Mouse (Mus musculus) frontal cortex, postnatal 25 days (tissue): ENCODE measurements at regions not wholly inside any gene's neighbourhood (a gene's known extent, or its start where the extent isn't known, plus 50 kb on each side); places are given as distances from the start of the nearest gene placed in this dataset.

Experiments used
- DNase-seq, 2 experiments: peaks; one replicate each; pipeline ENCODE4 v3.0.0; 2022; ENCODE audit warnings: low spot score in 2 of 2

DNA sequence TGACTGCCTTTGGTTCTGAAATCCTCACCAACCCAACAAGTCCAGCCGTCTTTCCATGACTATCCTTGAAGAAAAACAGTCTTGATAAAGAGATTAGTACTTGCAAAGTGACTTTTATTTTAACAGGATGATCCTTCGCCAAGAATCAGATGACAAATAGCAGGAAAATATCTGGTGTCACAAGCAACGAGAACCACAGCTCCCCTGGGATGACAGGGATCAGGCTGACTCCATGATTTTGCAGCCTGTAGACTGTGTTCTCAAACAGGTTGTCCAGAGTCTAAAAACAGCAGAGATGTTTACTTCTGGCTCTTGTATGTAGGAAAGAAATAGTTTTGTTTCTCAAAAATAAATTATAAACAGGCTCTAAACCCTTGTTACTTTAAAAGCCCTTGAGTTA is 63.3 kb downstream of the Tmem18 start:
- DNase-seq = no peak

DNA sequence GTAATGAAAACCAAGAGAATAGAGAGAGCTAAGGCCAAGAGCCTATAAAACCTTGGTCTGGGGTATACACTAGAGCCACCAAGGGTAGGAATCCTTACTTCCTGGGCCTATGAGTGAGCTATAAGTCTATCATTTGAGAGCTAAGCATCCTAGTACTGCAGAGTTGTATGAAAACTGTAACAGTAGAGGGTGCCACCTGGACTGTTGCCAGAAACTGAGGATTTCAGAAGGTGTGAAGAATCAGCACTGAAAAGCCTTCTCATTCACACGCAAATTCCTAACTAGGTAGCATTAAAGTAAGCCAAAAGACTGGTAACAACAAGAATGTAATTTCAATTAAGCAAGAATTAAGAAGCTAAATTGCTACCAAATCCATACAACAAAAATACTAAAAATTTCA is 67.3 kb downstream of the Tmem18 start:
- peak in 1 of 2 experiments; percentile 11 for DNase-seq

DNA sequence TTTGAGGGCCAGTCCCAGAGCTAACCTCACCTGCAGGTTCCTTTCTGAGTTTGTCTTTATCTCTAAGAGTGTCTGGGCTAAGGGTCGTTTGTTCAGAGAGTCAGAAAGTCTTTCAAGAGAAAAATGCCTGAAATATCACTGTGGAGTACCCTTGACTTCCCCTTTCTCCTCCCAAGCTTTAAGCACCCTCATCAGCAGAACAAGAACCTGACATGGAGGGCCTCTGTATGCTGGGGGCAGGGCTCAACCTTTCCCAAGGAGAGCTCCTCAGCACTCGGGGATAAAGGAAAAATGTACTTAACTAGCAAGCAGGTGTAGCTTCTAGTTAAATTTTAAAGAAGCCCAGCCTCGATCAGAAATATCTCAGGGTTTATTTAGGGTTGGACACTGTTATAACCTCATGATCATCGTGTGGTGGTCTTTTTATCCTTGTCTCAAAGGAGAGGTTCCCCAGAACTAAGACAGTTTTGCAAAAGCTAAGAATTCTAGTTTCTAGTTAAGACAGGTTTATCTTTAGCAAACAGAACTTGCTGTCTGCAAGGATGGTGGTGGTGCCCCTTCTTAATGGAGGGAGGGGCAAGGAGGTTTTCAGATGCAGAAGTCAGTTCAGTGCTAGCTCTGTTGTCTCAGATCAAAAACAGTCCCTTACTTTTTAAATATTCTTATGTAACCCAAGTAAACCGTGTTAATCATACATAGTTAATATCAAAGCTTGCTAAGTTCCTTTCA is 70.3 kb downstream of the Tmem18 start:
- no peak for DNase-seq

DNA sequence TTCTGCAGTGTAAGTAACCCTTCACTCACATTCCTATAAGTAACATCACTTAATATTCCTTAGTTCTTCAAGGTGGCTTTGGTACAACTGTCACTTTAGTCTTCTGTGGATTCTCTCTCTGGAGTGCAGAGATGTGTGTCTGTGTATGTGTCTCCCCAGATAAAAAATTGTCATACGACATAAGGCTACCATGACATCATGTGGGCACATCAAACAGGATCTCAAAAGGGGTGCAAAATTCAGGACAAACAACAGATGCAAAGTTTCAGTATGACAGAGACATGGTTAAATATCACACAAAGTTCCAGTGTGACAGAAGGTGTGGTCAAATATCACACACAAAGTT is 70.8 kb downstream of the Tmem18 start:
- DNase-seq = no peak

DNA sequence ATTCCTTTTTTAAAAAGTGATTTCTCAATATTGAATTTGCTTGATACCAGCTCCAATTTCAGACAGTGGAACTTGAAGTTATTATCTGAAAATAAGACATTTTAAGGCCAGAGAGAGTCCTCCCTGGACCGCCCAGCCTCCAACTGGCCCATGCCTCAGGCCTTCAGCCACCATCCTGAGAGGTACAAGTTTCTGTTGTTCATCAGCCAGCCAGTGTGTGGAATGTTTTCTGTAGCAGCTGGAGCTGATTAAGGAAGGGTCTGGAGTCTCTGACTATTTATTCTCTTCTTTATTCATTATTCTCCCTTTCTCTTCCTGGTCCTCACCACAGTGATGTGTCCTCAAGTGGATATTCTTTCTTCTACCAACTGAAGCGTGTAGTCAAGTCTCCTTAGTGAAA is 94.6 kb downstream of the Tmem18 start:
- DNase-seq = no peak

DNA sequence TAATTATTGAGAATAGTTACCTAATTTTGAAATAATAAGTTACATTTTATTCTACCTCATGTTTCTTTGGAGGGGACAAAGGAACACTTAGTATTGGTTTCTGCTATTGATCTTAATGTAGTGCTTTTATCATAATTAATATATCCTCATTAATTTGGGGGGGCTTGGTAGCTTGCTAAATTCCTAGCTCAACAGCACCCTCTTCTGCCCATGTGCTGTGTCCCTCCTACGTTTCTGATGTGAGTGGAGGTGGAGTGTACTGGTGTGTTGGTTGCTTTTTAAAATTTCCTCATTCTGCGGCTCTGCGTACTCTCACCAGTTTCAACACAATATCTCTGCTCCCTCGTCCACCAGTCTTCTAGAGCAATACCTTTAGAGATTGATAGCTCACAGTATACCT is 105.8 kb downstream of the Tmem18 start:
- DNase-seq = no peak

DNA sequence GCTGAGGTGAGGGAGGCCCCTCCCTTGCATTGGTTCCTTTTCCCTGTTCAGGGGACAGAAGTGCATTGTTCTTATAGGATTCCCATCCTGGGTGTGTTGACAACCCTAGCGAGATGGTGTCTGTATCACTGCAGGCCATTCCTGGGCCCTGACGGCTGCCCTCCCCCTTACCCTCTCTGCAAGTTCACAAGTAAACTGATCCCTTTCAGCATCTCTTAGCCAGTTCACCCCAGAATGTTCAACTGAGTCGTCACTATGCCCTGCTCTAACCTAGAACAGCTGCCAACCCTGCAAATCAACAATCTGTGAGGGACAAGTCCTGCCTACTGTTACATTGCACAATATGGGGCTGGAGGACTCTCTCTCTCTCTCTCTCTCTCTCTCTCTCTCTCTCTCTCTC is 109.3 kb downstream of the Tmem18 start:
- no peak for DNase-seq

DNA sequence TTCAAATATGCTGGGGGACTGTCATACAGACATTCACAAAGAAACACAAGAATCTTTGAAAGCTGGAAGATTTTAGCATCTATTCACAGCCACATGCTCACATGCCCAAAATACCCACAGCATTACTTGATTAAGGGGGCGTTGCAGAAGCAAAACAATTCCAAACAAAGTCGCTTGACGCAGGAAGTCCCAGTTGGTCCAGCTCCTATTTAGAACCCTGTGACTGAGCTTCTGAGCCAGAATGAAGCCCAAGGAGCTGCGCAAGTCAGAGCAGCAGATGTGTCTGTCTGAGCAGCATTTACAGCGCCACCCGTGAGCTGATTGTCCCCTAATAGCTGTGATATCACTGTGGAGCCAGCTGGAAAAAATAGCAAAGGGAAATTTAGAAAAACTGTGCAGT is 114.0 kb downstream of the Tmem18 start:
- peak; percentile 14 to 19 for DNase-seq

DNA sequence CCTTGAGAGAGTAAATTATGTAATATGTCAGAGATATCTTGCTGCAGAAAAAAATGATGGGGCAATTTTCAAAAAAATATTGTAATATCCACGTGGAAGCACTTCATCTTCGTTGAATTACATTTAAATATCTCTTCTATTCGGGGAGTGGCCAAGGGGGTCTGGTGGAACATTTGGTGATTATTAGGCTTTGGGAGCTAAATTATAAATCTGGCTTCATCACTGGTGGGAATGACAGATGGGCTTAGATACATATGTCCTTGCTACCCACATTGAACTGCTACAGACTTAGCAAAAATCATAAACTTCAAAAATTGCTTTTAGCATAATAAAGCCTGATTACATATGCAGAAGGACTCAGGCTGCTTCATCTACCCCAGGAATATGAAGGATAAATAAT is 119.5 kb downstream of the Tmem18 start:
- DNase-seq = no peak

DNA sequence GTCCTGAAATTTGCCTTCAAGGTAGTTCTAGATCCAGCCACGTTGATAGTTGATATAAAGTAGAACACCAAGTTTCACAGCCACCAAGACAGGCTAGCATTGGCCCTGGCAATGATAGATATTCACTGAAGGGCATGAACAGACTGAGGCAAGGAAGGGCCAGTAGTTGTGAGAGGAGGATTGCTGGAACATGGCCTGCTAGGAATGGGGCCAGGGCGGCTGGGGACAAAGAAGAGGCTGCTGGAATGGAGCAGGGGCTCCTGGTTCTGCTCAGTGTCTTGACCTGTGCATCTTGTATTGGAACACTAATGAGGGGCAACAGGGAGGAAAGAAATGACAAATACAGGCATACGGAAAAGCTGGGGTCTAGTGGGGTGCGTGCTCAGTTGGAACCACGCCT is 123.0 kb downstream of the Tmem18 start:
- DNase-seq = no peak

DNA sequence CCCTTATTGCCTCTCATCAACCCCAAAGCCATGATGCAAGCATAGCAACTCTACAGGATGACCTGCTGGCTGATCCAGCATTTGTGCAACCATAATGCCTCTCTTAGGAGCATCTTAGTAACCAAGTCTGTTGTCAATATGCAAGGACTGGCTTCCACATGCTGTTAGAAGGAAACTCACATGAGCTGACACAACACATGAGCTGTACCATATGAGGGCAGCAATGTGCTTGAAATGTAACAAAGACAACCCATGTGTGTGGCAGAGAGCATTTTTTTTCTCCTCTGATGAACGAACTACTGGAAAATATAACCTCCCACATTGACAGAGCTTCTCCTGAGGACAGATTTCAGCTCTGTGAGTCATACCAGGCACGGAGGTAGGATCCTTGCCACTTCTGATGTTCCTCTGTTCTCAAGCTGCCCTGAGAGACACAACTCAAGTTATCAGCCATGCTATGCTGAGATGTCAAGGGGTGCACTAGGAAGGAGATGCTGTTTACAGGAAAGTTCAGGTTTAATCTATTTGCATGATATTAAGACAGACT is 124.5 kb downstream of the Tmem18 start:
- no peak for DNase-seq

DNA sequence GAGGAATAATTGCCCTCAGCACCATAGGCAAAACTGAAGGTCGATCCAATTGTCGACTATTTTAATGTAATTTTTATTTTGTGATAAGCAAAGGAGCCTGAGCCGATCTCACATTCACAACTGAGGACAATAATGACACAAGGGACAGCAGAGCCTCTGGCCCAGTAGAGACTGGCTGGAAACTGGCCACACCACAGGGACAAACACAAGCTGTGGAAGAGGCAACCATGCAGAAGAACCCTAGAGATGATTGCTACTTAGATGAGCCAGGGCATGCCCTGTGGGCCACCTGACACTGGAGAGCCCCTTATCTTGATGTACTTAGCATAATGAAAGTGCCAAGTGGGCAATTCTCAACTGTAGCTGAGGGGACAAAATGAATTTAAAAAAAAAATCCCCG is 126.3 kb downstream of the Tmem18 start:
- DNase-seq = no peak

DNA sequence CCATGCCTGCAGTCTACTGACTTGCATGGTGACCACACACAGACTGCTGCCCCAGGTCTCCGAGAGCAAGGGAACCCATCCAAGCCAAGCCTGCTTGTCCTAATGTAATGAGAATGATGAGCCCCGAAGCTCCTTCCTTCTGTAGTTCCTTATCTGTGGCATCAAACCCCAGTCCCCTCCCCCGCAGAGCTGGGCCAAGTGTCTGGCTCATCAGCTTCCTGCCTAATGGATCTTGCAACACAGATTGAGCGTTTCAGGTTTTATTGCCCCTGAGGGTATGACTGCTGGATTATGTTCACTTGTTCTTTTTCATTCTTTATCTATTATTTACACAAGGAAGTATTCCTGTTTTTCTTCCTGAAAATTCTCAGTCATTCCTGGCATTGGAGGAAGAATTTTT is 142.5 kb downstream of the Tmem18 start:
- DNase-seq = no peak

DNA sequence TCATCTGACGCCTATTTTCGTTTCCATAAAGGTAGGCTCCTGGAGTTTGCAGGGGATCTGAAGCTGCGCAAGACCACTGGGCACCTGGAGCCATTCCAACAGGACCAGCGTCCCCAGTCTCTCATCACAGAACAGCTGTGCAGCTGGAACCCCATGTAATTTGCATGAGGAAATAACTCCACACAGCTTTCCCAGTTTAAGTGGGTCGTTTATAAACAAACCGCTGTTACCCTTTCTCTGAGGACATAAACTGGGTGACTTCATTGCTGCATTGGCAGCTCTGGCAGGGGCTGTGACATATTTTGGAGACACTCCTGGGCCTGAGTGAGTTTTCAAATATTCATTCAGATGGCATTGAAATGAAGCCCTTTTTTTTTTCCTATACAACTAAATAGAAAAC is 145.2 kb downstream of the Tmem18 start:
- DNase-seq = no peak

DNA sequence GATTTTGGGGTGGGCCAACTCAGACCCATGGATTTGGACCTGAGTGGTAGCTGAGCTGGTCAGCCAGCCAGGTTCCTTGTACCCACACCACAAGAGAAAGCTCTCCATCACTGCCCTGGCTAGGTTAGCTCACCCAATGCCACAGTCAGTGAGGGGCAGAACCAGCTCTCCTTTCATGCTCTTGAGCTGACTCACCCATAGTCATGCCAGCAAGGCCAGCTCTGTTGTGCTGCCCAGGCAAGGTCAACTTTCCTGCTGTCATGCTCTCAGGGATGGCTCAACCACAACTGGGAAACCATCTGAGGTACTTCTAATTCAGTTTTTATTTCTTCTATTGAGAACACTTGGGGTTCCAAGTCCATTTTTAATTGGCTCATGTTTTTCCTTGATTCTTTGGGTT is 116.5 kb upstream of the Alkal2 start:
- no peak for DNase-seq

DNA sequence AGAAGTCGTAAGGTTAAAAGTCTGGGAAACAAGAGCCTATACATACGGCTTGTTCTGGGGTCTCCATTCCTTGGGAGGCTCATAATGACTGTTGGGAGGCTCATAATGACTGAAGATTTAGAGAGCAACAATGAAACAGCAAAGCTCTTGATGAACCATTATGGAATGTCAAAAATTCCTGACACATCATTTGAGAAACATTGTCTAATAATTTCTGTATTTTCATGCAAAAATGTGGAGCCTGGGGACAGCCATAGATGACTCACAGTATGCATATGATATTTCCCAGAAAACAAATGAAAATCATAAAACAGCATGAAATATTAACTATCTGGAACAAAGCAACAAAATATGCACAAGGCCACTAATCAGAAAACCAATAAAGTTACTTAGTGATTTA is 90.8 kb upstream of the Alkal2 start:
- no peak for DNase-seq

DNA sequence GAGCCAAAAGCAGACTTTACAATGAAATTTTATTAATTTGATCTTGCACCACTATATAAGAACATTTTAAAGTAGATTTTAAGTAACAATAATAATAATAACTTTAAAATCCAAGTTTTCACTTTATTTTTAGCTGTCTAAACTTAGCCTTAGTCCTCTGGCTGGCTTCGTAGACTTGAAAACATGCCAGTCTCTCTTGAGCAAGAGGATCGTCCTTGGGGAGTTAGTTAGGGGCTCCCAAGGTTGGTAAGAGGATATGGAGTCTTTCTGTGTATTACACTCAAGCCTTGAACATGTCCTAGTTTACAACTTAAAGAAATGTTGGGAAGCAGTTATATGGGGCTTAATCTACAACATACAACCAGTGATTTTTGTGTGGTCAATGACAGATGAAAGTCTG is 68.0 kb upstream of the Alkal2 start:
- no peak for DNase-seq

DNA sequence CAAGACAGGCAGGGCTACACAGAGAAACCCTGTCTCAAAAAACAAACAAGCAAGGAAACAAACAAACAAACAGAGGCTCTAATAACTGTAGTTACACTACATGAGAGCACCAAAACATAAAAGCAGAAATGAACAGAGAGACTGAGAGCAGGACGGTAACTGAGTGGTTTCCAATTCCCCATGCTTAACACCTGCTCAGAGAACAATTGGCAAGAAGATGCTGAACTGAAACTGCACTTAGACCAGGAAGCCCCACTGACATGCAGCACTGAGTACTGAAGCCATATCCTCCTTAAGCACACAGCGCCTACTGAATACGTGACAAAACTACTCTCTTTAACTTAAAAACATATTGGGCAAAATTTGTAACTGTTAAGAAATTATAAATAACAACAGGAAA is 52.7 kb upstream of the Alkal2 start:
- DNase-seq = no peak
